Mouse (Mus musculus) v-Abl transformed pro-B cells (cell line): ENCODE results near the gene Idh2.

Experiments used
- in situ Hi-C, 2 experiments: fragments of 400-800 bp; cut with MboI; formaldehyde crosslinking; loops; one replicate each; pipeline ENCODE4 v1.15.1; 2025; ENCODE audit not compliant: unreplicated experiment in 2 of 2

Idh2 gene

GRCm38 (mm10) chr7:80130344-80131055 is 15.3 kb upstream of the Idh2 start:
- in situ Hi-C loops, result loop anchor here (5.0 to 25.0 kb wide), 6 partner anchors 38 to 457 kb away; partner anchors contain the start of gene Mesp1 (in 1 of the 2)

- in situ Hi-C loops, result loop anchor here in 1 of 2 experiments (25.0 kb wide), 1 partner anchor 458 kb away; no protein-coding TSS in a partner anchor
These were observed 14.1 kb upstream of the Idh2 start for GRCm38 (mm10) chr7:80129278-80129677.

DNA sequence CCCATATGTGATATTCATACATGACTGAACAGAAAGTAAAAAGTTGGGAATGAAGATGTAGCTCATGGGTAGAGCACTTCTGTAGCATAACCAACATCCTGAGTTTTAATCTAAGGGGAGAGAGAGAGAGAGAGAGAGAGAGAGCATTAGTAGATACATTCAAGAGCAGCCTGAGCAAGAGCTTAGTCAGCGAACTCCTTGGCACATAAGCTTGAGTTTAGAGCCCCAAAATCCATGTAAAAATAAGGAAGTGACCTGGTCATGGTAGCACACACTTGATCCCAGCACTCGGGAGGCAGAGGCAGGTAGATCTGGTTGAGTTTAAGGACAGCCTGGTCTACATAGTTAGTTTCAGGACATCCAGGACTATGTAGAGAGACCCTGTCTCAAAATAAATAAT is 8.5 kb upstream of the Idh2 start:
- in situ Hi-C loops, result no loop called here

- in situ Hi-C loops, result no loop called here
These were observed 7.9 kb upstream of the Idh2 start for GRCm38 (mm10) chr7:80123115-80123514.

GRCm38 (mm10) chr7:80121083-80121482 is 5.9 kb upstream of the Idh2 start:
- in situ Hi-C loops, result no loop called here

DNA sequence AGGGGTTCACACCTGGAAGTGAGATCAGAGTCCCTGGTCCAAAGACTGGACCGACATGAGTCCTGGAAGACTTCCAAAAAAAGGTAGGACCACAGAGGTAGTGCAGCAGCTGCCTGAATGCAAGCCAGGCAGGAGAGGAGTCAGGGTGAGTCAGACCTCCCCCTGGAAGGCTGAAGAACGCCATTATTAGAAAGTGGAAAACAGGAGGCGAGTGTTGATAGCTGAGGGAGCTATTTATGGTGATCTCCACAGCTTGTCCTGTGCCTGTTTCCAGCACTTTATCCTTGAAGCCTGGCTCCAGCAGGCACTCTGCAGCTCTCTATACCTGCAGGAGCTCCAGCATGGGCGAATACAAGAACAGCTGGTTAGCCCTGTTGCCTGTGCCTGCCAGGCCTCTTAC is 4.0 kb upstream of the Idh2 start:
- in situ Hi-C loops, result no loop called here

GRCm38 (mm10) chr7:80116158-80116557 is 966 bp upstream of the Idh2 start:
- in situ Hi-C loops, result no loop called here

GRCm38 (mm10) chr7:80114451-80115223 is 555 bp downstream of the Idh2 start:
- in situ Hi-C loops, result no loop called here

DNA sequence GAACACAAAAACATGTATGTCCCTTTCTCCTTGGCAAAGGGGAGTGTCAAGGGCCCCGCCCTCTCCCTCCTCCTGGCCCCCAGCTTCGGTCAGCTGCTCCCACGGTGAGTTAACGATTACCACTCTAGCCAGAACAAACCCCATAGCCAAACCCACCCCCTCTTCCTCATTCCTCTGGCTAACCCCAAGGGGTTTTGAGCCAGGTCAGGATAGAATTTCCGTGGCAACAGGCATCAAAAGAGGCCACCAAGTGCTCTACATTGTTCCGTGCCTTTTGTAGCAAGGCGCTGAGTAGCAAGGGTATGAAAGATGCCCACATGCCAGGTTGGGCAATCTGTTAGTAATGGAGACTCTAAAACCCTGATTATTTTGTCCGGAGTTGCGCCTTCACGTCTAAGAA is 1.2 kb downstream of the Idh2 start:
- in situ Hi-C loops, result no loop called here

GRCm38 (mm10) chr7:80111066-80112045 is 3.8 kb downstream of the Idh2 start:
- in situ Hi-C loops, result no loop called here

- in situ Hi-C loops, result no loop called here
These were observed 8.8 kb downstream of the Idh2 start for GRCm38 (mm10) chr7:80106441-80106840.

GRCm38 (mm10) chr7:80105637-80106390 is 9.4 kb downstream of the Idh2 start:
- in situ Hi-C loops, result no loop called here

DNA sequence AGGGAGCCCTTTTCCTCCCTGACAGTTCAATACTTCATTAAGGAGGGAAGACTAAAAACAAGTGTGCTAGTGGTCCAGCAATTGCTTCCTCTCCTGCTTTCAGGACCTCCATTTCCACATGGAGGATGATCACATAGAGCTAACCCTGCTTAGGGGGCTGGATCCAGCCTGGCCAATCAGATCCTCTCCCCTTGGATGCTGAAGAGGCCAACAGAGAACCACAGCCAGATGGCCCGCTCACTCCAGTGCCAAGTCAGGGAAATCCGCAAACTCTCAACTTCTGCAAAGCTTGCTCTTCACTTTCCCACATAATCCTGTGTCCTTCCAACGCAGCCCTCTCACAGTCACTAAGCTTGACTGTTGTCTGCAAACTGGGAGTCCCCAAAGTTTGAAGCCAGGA is 11.9 kb downstream of the Idh2 start:
- in situ Hi-C loops, result no loop called here

- in situ Hi-C loops, result loop anchor here in 1 of 2 experiments (25.0 kb wide), 1 partner anchor 311 kb away; the partner anchor contains the start of gene Mesp1
These were observed 16.7 kb downstream of the Idh2 start for GRCm38 (mm10) chr7:80098389-80098976.

DNA sequence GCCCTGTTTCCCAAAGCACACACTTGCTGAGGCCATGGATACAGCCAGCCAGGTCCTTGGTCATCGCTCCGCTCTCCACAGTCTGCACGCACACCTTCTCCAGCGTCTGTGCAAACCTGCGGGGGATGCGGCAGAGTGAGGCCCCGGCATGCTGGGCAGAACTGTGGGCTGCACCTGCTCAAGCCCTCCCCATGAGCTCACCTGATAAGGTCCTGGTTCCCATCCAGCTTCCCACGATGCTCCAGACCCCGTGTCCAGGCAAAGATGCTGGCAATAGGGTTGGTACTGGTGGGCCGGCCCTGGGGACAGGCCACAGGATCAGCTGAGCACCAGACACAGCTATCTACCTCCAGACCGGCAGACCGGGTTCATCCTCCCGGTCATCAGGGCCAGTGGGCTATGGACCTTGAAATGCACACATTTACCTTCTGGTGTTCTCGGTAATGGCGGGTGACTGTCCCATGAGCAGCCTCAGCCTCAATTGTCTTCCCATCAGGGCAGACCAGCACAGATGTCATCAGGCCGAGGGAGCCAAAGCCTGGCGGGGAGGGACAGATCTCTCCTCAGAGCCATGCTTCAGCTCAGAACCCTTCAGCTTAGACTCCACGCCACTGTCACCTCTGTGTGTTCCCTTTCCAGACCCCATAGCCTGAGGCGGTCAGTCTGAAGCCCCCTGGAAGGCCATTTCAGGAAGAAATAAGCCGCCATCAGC is 19.4 kb downstream of the Idh2 start:
- in situ Hi-C loops, result loop anchor here in 1 of 2 experiments (25.0 kb wide), 1 partner anchor 308 kb away; the partner anchor contains the start of gene Mesp1

DNA sequence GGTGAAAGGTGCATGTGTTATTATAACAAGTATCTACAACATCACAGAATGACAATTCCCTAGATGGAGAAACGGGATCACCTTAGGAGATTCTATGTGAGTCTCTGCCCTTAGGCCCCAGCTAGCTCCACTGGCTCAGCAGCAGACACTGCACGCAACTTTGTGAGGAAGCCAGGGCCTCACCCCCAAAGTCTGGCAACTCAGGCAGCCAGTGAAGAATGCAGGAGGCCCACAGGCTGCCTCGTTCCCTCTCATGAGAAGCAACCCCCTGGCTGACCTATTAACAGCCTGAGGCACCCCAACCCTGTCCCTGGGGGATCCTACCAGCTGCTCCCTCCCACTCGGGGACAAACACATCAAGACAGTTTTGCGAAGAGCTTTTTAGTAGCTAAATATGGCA is 20.7 kb downstream of the Idh2 start:
- in situ Hi-C loops, result loop anchor here in 1 of 2 experiments (5.0 to 25.0 kb wide), 2 partner anchors 38 to 307 kb away; partner anchors contain the start of gene Mesp1

DNA sequence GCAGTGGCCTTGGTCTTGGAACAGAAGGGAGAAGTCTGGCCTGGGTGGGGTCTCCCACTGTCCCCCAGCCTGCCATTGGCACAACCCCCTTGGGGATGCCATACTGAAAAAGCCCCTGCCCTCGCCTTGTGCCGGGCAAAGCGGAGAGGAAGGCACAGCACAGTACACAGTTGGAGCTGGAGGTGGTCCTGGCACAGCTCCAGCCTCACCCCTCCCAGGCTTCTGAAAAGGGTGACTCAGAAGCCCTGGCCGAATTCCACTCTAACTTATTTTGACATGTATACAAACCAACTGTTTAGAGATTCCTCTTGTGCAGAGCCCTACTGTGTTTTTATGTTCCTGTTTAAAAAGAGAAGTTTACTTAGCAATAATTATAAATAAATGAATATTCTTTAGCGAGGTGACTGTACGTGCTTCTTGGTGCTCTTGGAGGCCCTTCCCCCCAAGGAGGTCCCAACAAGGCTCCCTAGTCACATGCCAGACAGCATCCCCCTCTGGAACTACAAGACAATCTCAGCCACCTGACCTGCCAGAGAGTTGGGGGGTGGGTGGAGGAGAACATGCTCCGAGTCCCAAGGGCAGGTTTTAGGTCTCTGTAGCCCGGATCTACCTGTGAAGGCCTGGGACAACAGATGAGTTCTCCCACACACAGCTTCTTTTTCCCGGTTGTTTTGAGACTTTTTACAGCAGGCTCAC is 22.7 kb downstream of the Idh2 start:
- in situ Hi-C loops, result loop anchor here in 1 of 2 experiments (5.0 to 25.0 kb wide), 2 partner anchors 40 to 305 kb away; partner anchors contain the start of gene Mesp1

DNA sequence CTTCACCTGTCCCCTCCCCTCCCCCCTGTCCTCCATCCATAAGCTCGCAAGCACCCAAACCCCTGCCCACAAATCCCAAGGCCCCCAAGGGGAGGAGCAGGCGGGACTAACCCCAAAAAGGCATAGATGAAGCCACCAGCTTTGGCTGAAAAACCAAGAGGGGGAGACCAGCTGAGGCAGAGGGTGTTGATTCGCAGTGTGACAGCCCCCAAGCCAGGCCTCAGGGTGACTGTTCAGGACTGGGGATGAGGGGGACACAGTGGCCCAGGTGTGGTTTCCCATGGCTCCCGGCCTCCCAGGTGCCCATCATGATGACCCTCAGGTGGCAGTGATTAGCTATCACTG is 23.4 kb downstream of the Idh2 start:
- in situ Hi-C loops, result loop anchor here in 1 of 2 experiments (5.0 to 25.0 kb wide), 2 partner anchors 40 to 305 kb away; partner anchors contain the start of gene Mesp1
